ENCODE assay signal across 8 mouse cellular contexts in the genomic region with DNA sequence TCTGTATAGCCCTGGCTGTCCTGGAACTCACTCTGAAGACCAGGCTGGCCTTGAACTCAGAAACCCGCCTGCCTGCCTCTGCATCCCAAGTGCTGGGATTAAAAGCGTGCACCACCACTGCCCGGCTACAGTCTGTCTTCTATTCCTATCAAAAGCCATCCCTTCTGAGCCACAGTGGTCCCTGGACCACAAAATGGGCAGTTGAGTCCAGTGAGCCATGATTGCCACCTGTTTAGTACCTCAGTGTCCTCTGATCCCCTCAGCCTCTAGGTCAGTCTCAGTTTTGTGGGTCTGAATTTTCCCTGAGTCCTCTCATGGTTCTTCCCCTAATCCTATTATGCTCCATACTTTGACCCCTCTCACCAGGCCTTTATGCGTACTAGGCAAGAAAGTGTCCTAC. TPM values are rescaled to one million over a fixed set of nuclear protein-coding genes. Genes with fewer than 3 reads are reported as not detected.
DNase-seq lines count a peak whose midpoint lies in the region; ATAC-seq and TF ChIP-seq lines count a peak whose summit lies in the region.

No protein-coding gene starts in this region.

- peak overlapping the region; percentile 99 for H3K27ac ChIP-seq in gastrocnemius, adult 2 months
- no peak overlapping the region for H3K27ac ChIP-seq in heart, embryonic 16.5 days (ENCODE audit: low read length)
- H3K27ac ChIP-seq in liver, embryonic 15.5 days (replicated peaks) = peak overlapping the region; percentile 61; the same call in 1 of the 2 replicates

- no peaks in the 10 kb centered on the region for H3K27me3 ChIP-seq in E14TG2a.4 (ENCODE audit: insufficient read depth, low read length)
- H3K27me3 ChIP-seq in heart, embryonic 16.5 days (ENCODE audit: control insufficient read depth, insufficient read depth, low read length) = no peaks in the 10 kb centered on the region
- H3K27me3 ChIP-seq in liver, embryonic 15.5 days = no peaks in the 10 kb centered on the region

- peak overlapping the region; percentile 75 for H3K4me3 ChIP-seq in gastrocnemius, adult 2 months
- H3K4me3 ChIP-seq in E14TG2a.4 (replicated peaks; ENCODE audit: low read length) = peak overlapping the region; percentile 100
- peak overlapping the region; percentile 98; the same call in 1 of the 2 replicates for H3K4me3 ChIP-seq in heart, embryonic 16.5 days (ENCODE audit: low read length)
- peak overlapping the region; percentile 71 for H3K4me3 ChIP-seq in liver, embryonic 15.5 days (replicated peaks)

- no peak for DNase-seq in gastrocnemius, adult 2 months
- no peak for DNase-seq in gastrocnemius, postnatal 14 days
- no peak for DNase-seq in adipocyte (ENCODE audit: low spot score)
- no peak for DNase-seq in spleen, postnatal 36 days (ENCODE audit: low spot score in 2 of 2)
- no peak for DNase-seq in lung, postnatal 25 days (ENCODE audit: low spot score)

- H3K4me2 ChIP-seq in heart, embryonic 16.5 days (ENCODE audit: low read depth, low read length) = no peak overlapping the region
- H3K4me2 ChIP-seq in liver, embryonic 15.5 days = peak overlapping the region; percentile 72

- no peak for TF ChIP-seq CTCF in gastrocnemius, adult 2 months (IDR thresholded peaks at IDR 0.05)
- no peak for TF ChIP-seq CTCF in E14TG2a.4 (conservative IDR thresholded peaks at IDR 0.05; ENCODE audit: low read length)

- intact Hi-C loops in gastrocnemius, adult 2 months (cut with DNase I) = loop anchor here (10.0 kb wide), 1 partner anchor 217 kb away; the partner anchor contains the start of genes Pidd1 and Rplp2
- intact Hi-C loops in gastrocnemius, postnatal 14 days (cut with DNase I; ENCODE audit: low total_unique reads) = no loop called here

- H3K36me3 ChIP-seq in E14TG2a.4 (ENCODE audit: insufficient read depth, low read length) = peaks cover 32% of the 10 kb centered on the region
- peaks cover 11% of the 10 kb centered on the region for H3K36me3 ChIP-seq in heart, embryonic 16.5 days (ENCODE audit: control insufficient read depth, insufficient read depth)
- H3K36me3 ChIP-seq in liver, embryonic 15.5 days (replicated peaks) = peaks cover 24% of the 10 kb centered on the region

- no peak for ATAC-seq in heart, embryonic 16.5 days (replicated peaks; ENCODE audit: extremely low read depth, insufficient read depth, low FRiP score)
- ATAC-seq in liver, embryonic 15.5 days (ENCODE audit: insufficient read depth) = no peak

- peaks cover 41% of the 10 kb centered on the region for H3K4me1 ChIP-seq in E14TG2a.4 (replicated peaks; ENCODE audit: low read depth, low read length)
- peaks cover 15% of the 10 kb centered on the region for H3K4me1 ChIP-seq in heart, embryonic 16.5 days (ENCODE audit: control insufficient read depth, insufficient read depth, low read length)
- peaks cover 31% of the 10 kb centered on the region for H3K4me1 ChIP-seq in liver, embryonic 15.5 days (replicated peaks)

- no peaks in the 10 kb centered on the region for H3K9me3 ChIP-seq in E14TG2a.4 (ENCODE audit: low read length)
- H3K9me3 ChIP-seq in heart, embryonic 16.5 days (replicated peaks; ENCODE audit: control insufficient read depth, low read length) = no peaks in the 10 kb centered on the region
- no peaks in the 10 kb centered on the region for H3K9me3 ChIP-seq in liver, embryonic 15.5 days (replicated peaks)

- 78% methylated on average over 4 of the region's 4 CpGs for WGBS in heart, embryonic 16.5 days
- 73% methylated on average over 4 of the region's 4 CpGs for WGBS in liver, embryonic 15.5 days (ENCODE audit: insufficient replicate concordance)

- no peak overlapping the region for H3K9ac ChIP-seq in heart, embryonic 16.5 days (ENCODE audit: low read length)
- peak overlapping the region; percentile 85; the same call in 1 of the 2 replicates for H3K9ac ChIP-seq in liver, embryonic 15.5 days

RNA-seq across cellular contexts. Expression of gene Phrf1, which starts 0.8 kb away (rescaled TPM):
- 10 to 100 TPM; 22.4 to 28.1 TPM for total RNA-seq in gastrocnemius, adult 2 months (2021)
- 10 to 100 TPM; 23.2 to 24.4 TPM for total RNA-seq in gastrocnemius, postnatal 14 days (2021)
- 43.5 and 50.7 TPM in 2 replicates for polyA plus RNA-seq in heart, embryonic 16.5 days (2015; fragmentation: Nextera tagmentation; extraction: Ambion mirVana)
- 26.7 and 32.6 TPM in 2 replicates for polyA plus RNA-seq in liver, embryonic 15.5 days (2015; fragmentation: Nextera tagmentation; extraction: Ambion mirVana)

RNA-seq across cellular contexts. Expression of gene Rassf7, which starts 12.1 kb away (rescaled TPM):
- total RNA-seq in gastrocnemius, adult 2 months (2021) = under 1 TPM in 1 of 2 experiments, not detected in 1; 0.28 TPM
- 1 to 10 TPM in 1 of 2 experiments, under 1 TPM in 1; 0.62 to 1.2 TPM for total RNA-seq in gastrocnemius, postnatal 14 days (2021)
- 16.1 and 17.2 TPM in 2 replicates for polyA plus RNA-seq in heart, embryonic 16.5 days (2015; fragmentation: Nextera tagmentation; extraction: Ambion mirVana)
- 27.3 and 33.4 TPM in 2 replicates for polyA plus RNA-seq in liver, embryonic 15.5 days (2015; fragmentation: Nextera tagmentation; extraction: Ambion mirVana)

RNA-seq across cellular contexts. Expression of gene Lmntd2, which starts 13.9 kb away (rescaled TPM):
- not detected for total RNA-seq in gastrocnemius, adult 2 months (2021)
- not detected for total RNA-seq in gastrocnemius, postnatal 14 days (2021)
- 0.54 and 0.76 TPM in 2 replicates for polyA plus RNA-seq in heart, embryonic 16.5 days (2015; fragmentation: Nextera tagmentation; extraction: Ambion mirVana)
- 0.60 and 0.91 TPM in 2 replicates for polyA plus RNA-seq in liver, embryonic 15.5 days (2015; fragmentation: Nextera tagmentation; extraction: Ambion mirVana)

RNA-seq across cellular contexts. Expression of gene Lrrc56, which starts 33.8 kb away (rescaled TPM):
- total RNA-seq in gastrocnemius, adult 2 months (2021) = 1 to 10 TPM; 1.7 to 2.1 TPM
- total RNA-seq in gastrocnemius, postnatal 14 days (2021) = 1 to 10 TPM; 2.2 to 2.4 TPM
- polyA plus RNA-seq in heart, embryonic 16.5 days (2015; fragmentation: Nextera tagmentation; extraction: Ambion mirVana) = 3.0 and 4.1 TPM in 2 replicates
- polyA plus RNA-seq in liver, embryonic 15.5 days (2015; fragmentation: Nextera tagmentation; extraction: Ambion mirVana) = 11.0 and 12.1 TPM in 2 replicates

RNA-seq across cellular contexts. Expression of gene Hras, which starts 34.0 kb away (rescaled TPM):
- 100 to 1,000 TPM; 117 to 119 TPM for total RNA-seq in gastrocnemius, adult 2 months (2021)
- total RNA-seq in gastrocnemius, postnatal 14 days (2021) = 100 to 1,000 TPM; 193 to 209 TPM
- 59.5 and 92.1 TPM in 2 replicates for polyA plus RNA-seq in heart, embryonic 16.5 days (2015; fragmentation: Nextera tagmentation; extraction: Ambion mirVana)
- 83.0 and 98.2 TPM in 2 replicates for polyA plus RNA-seq in liver, embryonic 15.5 days (2015; fragmentation: Nextera tagmentation; extraction: Ambion mirVana)
